Mouse (Mus musculus): ENCODE data around the gene Oas1g. TPM values are rescaled to one million over a fixed set of nuclear protein-coding genes. Genes with fewer than 3 reads are reported as not detected.
A peak's percentile ranks its signal among the peaks of the same experiment; 100 is the strongest.

Gene Oas1g
- polyA plus RNA-seq, 1 experiment from 2014 or later = not detected

GRCm38 (mm10) chr5:120849601-120850136 is 37.7 kb downstream of the Oas1g start:
- no peaks in the 10 kb centered on the region for H3K27me3 ChIP-seq (ENCODE audit: control insufficient read depth, insufficient read depth, low read length)
- no peaks in the 10 kb centered on the region for H3K36me3 ChIP-seq (ENCODE audit: control insufficient read depth, insufficient read depth, low read length)
- peaks cover 5% of the 10 kb centered on the region; the same call in 1 of the 2 replicates for H3K9me3 ChIP-seq (replicated peaks; ENCODE audit: control insufficient read depth, low read length)
- no peak overlapping the region for H3K27ac ChIP-seq (ENCODE audit: low read depth, low read length)
- WGBS (ENCODE audit: insufficient replicate concordance) = 58% methylated on average over 3 of the region's 3 CpGs
- no peak for ATAC-seq (replicated peaks; ENCODE audit: insufficient number of reproducible peaks, low FRiP score, low TSS enrichment)
- H3K4me1 ChIP-seq (ENCODE audit: control insufficient read depth, insufficient read depth, low read length) = no peaks in the 10 kb centered on the region
- H3K9ac ChIP-seq (ENCODE audit: low read depth, low read length) = no peak overlapping the region
- no peak overlapping the region for H3K4me3 ChIP-seq (ENCODE audit: low read depth, low read length)
- H3K4me2 ChIP-seq = no peak overlapping the region

- Histone ChIP-seq H3K36me3 (ENCODE audit: control insufficient read depth, insufficient read depth, low read length) (no peaks in the 10 kb centered on the region), H3K4me2 (no peak within 1 kb of the TSS), H3K27ac (ENCODE audit: low read depth, low read length) (no peak within 1 kb of the TSS), H3K9me3 (replicated peaks; ENCODE audit: control insufficient read depth, low read length) (no peaks in the 10 kb centered on the region), H3K4me3 (ENCODE audit: low read depth, low read length) (no peak within 1 kb of the TSS), H3K4me1 (ENCODE audit: control insufficient read depth, insufficient read depth, low read length) (no peaks in the 10 kb centered on the region), H3K9ac (ENCODE audit: low read depth, low read length) (0 out of 2 replicates have a peak within 1 kb of the TSS, but pooled peaks have one; percentile 22), H3K27me3 (ENCODE audit: control insufficient read depth, insufficient read depth, low read length) (no peaks in the 10 kb centered on the region; the same call in 1 of the 2 replicates)
- 73% methylated on average over 4 of the region's 4 CpGs for WGBS (ENCODE audit: insufficient replicate concordance)
- ATAC-seq (replicated peaks; ENCODE audit: insufficient number of reproducible peaks, low FRiP score, low TSS enrichment) = no peak
These were observed 40.3 kb downstream of the Oas1g start, which contains the start of gene Oas1f for GRCm38 (mm10) chr5:120847067-120847466. TSS of gene Oas1f (plus strand) at chr5:120847367.

- Histone ChIP-seq H3K4me3 (ENCODE audit: low read depth, low read length) (no peak overlapping the region), H3K36me3 (ENCODE audit: control insufficient read depth, insufficient read depth, low read length) (no peaks in the 10 kb centered on the region), H3K27me3 (ENCODE audit: control insufficient read depth, insufficient read depth, low read length) (no peaks in the 10 kb centered on the region; the same call in 1 of the 2 replicates), H3K4me1 (ENCODE audit: control insufficient read depth, insufficient read depth, low read length) (no peaks in the 10 kb centered on the region), H3K4me2 (no peak overlapping the region), H3K9ac (ENCODE audit: low read depth, low read length) (no peak overlapping the region), H3K27ac (ENCODE audit: low read depth, low read length) (no peak overlapping the region), H3K9me3 (replicated peaks; ENCODE audit: control insufficient read depth, low read length) (no peaks in the 10 kb centered on the region)
- ATAC-seq (replicated peaks; ENCODE audit: insufficient number of reproducible peaks, low FRiP score, low TSS enrichment) = no peak
- WGBS (ENCODE audit: insufficient replicate concordance) = 76% methylated on average over 3 of the region's 3 CpGs
These were observed 42.7 kb downstream of the Oas1g start for GRCm38 (mm10) chr5:120844713-120845112.

GRCm38 (mm10) chr5:120836731-120837585 is 50.5 kb downstream of the Oas1g start:
- WGBS (ENCODE audit: insufficient replicate concordance) = 6% methylated on average over 8 of the region's 8 CpGs
- ATAC-seq (replicated peaks; ENCODE audit: insufficient number of reproducible peaks, low FRiP score, low TSS enrichment) = no peak
- Histone ChIP-seq H3K4me2 (no peak overlapping the region), H3K9ac (ENCODE audit: low read depth, low read length) (no peak overlapping the region), H3K9me3 (replicated peaks; ENCODE audit: control insufficient read depth, low read length) (no peaks in the 10 kb centered on the region), H3K27ac (ENCODE audit: low read depth, low read length) (no peak overlapping the region), H3K27me3 (ENCODE audit: control insufficient read depth, insufficient read depth, low read length) (peaks cover 10% of the 10 kb centered on the region), H3K4me1 (ENCODE audit: control insufficient read depth, insufficient read depth, low read length) (no peaks in the 10 kb centered on the region), H3K4me3 (ENCODE audit: low read depth, low read length) (no peak overlapping the region), H3K36me3 (ENCODE audit: control insufficient read depth, insufficient read depth, low read length) (no peaks in the 10 kb centered on the region)

- no peak for ATAC-seq (replicated peaks; ENCODE audit: insufficient number of reproducible peaks, low FRiP score, low TSS enrichment)
- no peaks in the 10 kb centered on the region for H3K9me3 ChIP-seq (replicated peaks; ENCODE audit: control insufficient read depth, low read length)
- no peak overlapping the region for H3K4me3 ChIP-seq (ENCODE audit: low read depth, low read length)
- H3K27me3 ChIP-seq (ENCODE audit: control insufficient read depth, insufficient read depth, low read length) = peaks cover 10% of the 10 kb centered on the region; the same call in 1 of the 2 replicates
- no peak overlapping the region for H3K27ac ChIP-seq (ENCODE audit: low read depth, low read length)
- no peaks in the 10 kb centered on the region for H3K4me1 ChIP-seq (ENCODE audit: control insufficient read depth, insufficient read depth, low read length)
- no peak overlapping the region for H3K9ac ChIP-seq (ENCODE audit: low read depth, low read length)
- no peak overlapping the region for H3K4me2 ChIP-seq
- no peaks in the 10 kb centered on the region for H3K36me3 ChIP-seq (ENCODE audit: control insufficient read depth, insufficient read depth, low read length)
- 18% methylated on average over 17 of the region's 17 CpGs for WGBS (ENCODE audit: insufficient replicate concordance)
These were observed 53.8 kb downstream of the Oas1g start for GRCm38 (mm10) chr5:120833335-120834280.

GRCm38 (mm10) chr5:120831031-120831430 is 56.4 kb downstream of the Oas1g start:
- H3K4me1 ChIP-seq (ENCODE audit: control insufficient read depth, insufficient read depth, low read length) = no peaks in the 10 kb centered on the region
- peaks cover 10% of the 10 kb centered on the region; the same call in 1 of the 2 replicates for H3K27me3 ChIP-seq (ENCODE audit: control insufficient read depth, insufficient read depth, low read length)
- no peak for ATAC-seq (replicated peaks; ENCODE audit: insufficient number of reproducible peaks, low FRiP score, low TSS enrichment)
- no peak overlapping the region for H3K4me3 ChIP-seq (ENCODE audit: low read depth, low read length)
- WGBS (ENCODE audit: insufficient replicate concordance) = 72% methylated on average over 4 of the region's 4 CpGs
- no peaks in the 10 kb centered on the region for H3K9me3 ChIP-seq (replicated peaks; ENCODE audit: control insufficient read depth, low read length)
- no peak overlapping the region for H3K27ac ChIP-seq (ENCODE audit: low read depth, low read length)
- H3K9ac ChIP-seq (ENCODE audit: low read depth, low read length) = no peak overlapping the region
- no peak overlapping the region for H3K4me2 ChIP-seq
- H3K36me3 ChIP-seq (ENCODE audit: control insufficient read depth, insufficient read depth, low read length) = no peaks in the 10 kb centered on the region

Small RNA genes lying within 50 kb of the gene (microRNA-seq; reads per million reads assigned to microRNA genes)
- not detected for gene Gm22907 (ENCODE audit: borderline number of aligned reads)

Other genes starting within 250 kb of the Oas1g start
- 0.27 and 0.30 TPM in 2 replicates for gene Rasal1, start 238.8 kb downstream of the Oas1g start, polyA plus RNA-seq (2014; fragmentation: Nextera tagmentation; extraction: Ambion mirVana)
- 0.45 and 0.53 TPM in 2 replicates for gene Dtx1, start 175.7 kb downstream of the Oas1g start, polyA plus RNA-seq (2014; fragmentation: Nextera tagmentation; extraction: Ambion mirVana)
- 0.07 and 0.13 TPM in 2 replicates for gene Oas2, start 137.8 kb downstream of the Oas1g start, polyA plus RNA-seq (2014; fragmentation: Nextera tagmentation; extraction: Ambion mirVana)
- 0.09 and 0.11 TPM in 2 replicates for gene Oas3, start 110.0 kb downstream of the Oas1g start, polyA plus RNA-seq (2014; fragmentation: Nextera tagmentation; extraction: Ambion mirVana)
- gene Oas1e, start 92.1 kb downstream of the Oas1g start, polyA plus RNA-seq (2014; fragmentation: Nextera tagmentation; extraction: Ambion mirVana) = not detected in 2 replicates
- 0.49 and 0.54 TPM in 2 replicates for gene Oas1c, start 75.1 kb downstream of the Oas1g start, polyA plus RNA-seq (2014; fragmentation: Nextera tagmentation; extraction: Ambion mirVana)
- gene Oas1f, start 40.2 kb downstream of the Oas1g start, polyA plus RNA-seq (2014; fragmentation: Nextera tagmentation; extraction: Ambion mirVana) = not detected in 2 replicates
- gene Oas1h, start 26.2 kb downstream of the Oas1g start, polyA plus RNA-seq (2014; fragmentation: Nextera tagmentation; extraction: Ambion mirVana) = not detected in 2 replicates
- 0.24 TPM in 1 of 2 replicates, not detected in the other for gene Oas1a, start 19.9 kb upstream of the Oas1g start, polyA plus RNA-seq (2014; fragmentation: Nextera tagmentation; extraction: Ambion mirVana)
- gene Oas1d, start 26.9 kb upstream of the Oas1g start, polyA plus RNA-seq (2014; fragmentation: Nextera tagmentation; extraction: Ambion mirVana) = not detected in 2 replicates
- gene Rph3a, start 122.5 kb upstream of the Oas1g start, polyA plus RNA-seq (2014; fragmentation: Nextera tagmentation; extraction: Ambion mirVana) = not detected in 2 replicates